Mouse (Mus musculus): ENCODE results near the gene Parm1. TPM values are rescaled to one million over a fixed set of nuclear protein-coding genes. Genes with fewer than 3 reads are reported as not detected.

Parm1 gene
- not detected for total RNA-seq (2023)

GRCm38 (mm10) chr5:91517480-91518301 is at the start of gene Parm1:
Gene Parm1, plus strand, starts transcription at chr5:91517615.

Other genes with a start within 250 kb of the Parm1 start
- 0.73 TPM for gene Btc, start 114.6 kb upstream of the Parm1 start, total RNA-seq (2023)